Mouse (Mus musculus) limb, embryonic 15.5 days (tissue): ENCODE results near the gene Stil. TPM values are rescaled to one million over a fixed set of nuclear protein-coding genes. Genes with fewer than 3 reads are reported as not detected.
A peak's percentile ranks its signal among the peaks of the same experiment; 100 is the strongest.

Experiments
- ATAC-seq: fragments of 200-750 bp; cut with Nextera tagmentation; 2 replicates; pipeline ENCODE4 v1.8.0; 2017; ENCODE audit warnings: low read depth, moderate TSS enrichment; ENCODE audit not compliant: insufficient number of reproducible peaks, low FRiP score, low TSS enrichment
- H3K27ac ChIP-seq: fragments of 300-500 bp; sonication (generic); 2 replicates; pipeline ENCODE4 v1.5.1; 2015; ENCODE audit warnings: moderate library complexity, mild to moderate bottlenecking, inconsistent platforms
- H3K27me3 ChIP-seq: fragments of 300-500 bp; sonication (generic); 2 replicates; pipeline ENCODE4 v1.6.1; 2015; ENCODE audit warnings: inconsistent platforms
- H3K36me3 ChIP-seq: fragments of 300-500 bp; sonication (generic); 2 replicates; pipeline ENCODE4 v1.6.1; 2015; ENCODE audit warnings: inconsistent platforms
- H3K4me1 ChIP-seq: fragments of 300-500 bp; sonication (generic); 2 replicates; pipeline ENCODE4 v1.6.1; 2015; ENCODE audit warnings: inconsistent platforms
- H3K4me2 ChIP-seq: fragments of 300-500 bp; sonication (generic); 2 replicates; pipeline ENCODE4 v1.6.1; 2015; ENCODE audit warnings: mild to moderate bottlenecking, inconsistent platforms
- H3K4me3 ChIP-seq: fragments of 300-500 bp; sonication (generic); 2 replicates; pipeline ENCODE4 v1.5.1; 2015; ENCODE audit warnings: mild to moderate bottlenecking, inconsistent platforms
- H3K9ac ChIP-seq: fragments of 300-500 bp; sonication (generic); 2 replicates; pipeline ENCODE4 v1.6.1; 2015; ENCODE audit warnings: inconsistent platforms
- H3K9me3 ChIP-seq: fragments of 300-500 bp; sonication (generic); 2 replicates; pipeline ENCODE4 v1.6.1; 2016; ENCODE audit warnings: inconsistent platforms
- WGBS: fragments of 180-500 bp; shearing (Covaris S2); methylation state at CpG from one replicate; pipeline ENCODE4 v1.1.7; 2015; 5-methylcytosine and 5-hydroxymethylcytosine counted together
- polyA plus RNA-seq: library from polyadenylated mRNA; unstranded; fragments of >200 nt; fragmentation: Nextera tagmentation; extraction: Ambion mirVana; gene quantifications from 2 replicates; pipeline ENCODE4 v1.2.1, GENCODE M21; 2015

Gene Stil
- polyA plus RNA-seq, 1 experiment from 2014 or later: 9.3 TPM

GRCm38 (mm10) chr4:115062540-115062874, 62.5 kb downstream of the Stil start:
- no peaks in the 10 kb centered on the region for H3K9me3 ChIP-seq
- no peak for ATAC-seq
- peak overlapping the region; percentile 51 for H3K4me3 ChIP-seq
- 4% methylated on average over 9 of the region's 9 CpGs for WGBS
- peak overlapping the region; percentile 99 for H3K4me2 ChIP-seq
- no peak overlapping the region for H3K9ac ChIP-seq
- H3K27me3 ChIP-seq: peaks cover 97% of the 10 kb centered on the region
- H3K36me3 ChIP-seq: no peaks in the 10 kb centered on the region
- H3K27ac ChIP-seq: no peak overlapping the region
- H3K4me1 ChIP-seq: peaks cover 23% of the 10 kb centered on the region

- H3K9me3 ChIP-seq: no peaks in the 10 kb centered on the region
- 0 out of 2 replicates have a peak overlapping the region, but pooled peaks have one; percentile 33 for H3K9ac ChIP-seq
- peak overlapping the region; percentile 51 for H3K4me3 ChIP-seq
- H3K27me3 ChIP-seq: peaks cover 97% of the 10 kb centered on the region
- H3K36me3 ChIP-seq: no peaks in the 10 kb centered on the region
- under 1% methylated on average over 57 of the region's 58 CpGs for WGBS
- H3K27ac ChIP-seq: no peak overlapping the region
- H3K4me2 ChIP-seq: peak overlapping the region; percentile 99
- peaks cover 18% of the 10 kb centered on the region for H3K4me1 ChIP-seq
- ATAC-seq: peak; percentile 53; the same call in 1 of the 2 replicates
Measured at GRCm38 (mm10) chr4:115062875-115063517, 63.0 kb downstream of the Stil start.

- H3K27ac ChIP-seq: no peak overlapping the region
Measured at GRCm38 (mm10) chr4:115063518-115064239, 63.7 kb downstream of the Stil start.

GRCm38 (mm10) chr4:115071668-115072067, 71.7 kb downstream of the Stil start:
- H3K27me3 ChIP-seq: peaks cover 25% of the 10 kb centered on the region
- H3K9me3 ChIP-seq: no peaks in the 10 kb centered on the region
- H3K4me3 ChIP-seq: no peak overlapping the region
- WGBS: 35% methylated on average over 1 of the region's 1 CpGs
- no peak overlapping the region for H3K27ac ChIP-seq
- H3K4me2 ChIP-seq: no peak overlapping the region
- H3K36me3 ChIP-seq: no peaks in the 10 kb centered on the region
- no peak overlapping the region for H3K9ac ChIP-seq
- no peak for ATAC-seq
- no peaks in the 10 kb centered on the region for H3K4me1 ChIP-seq

More at GRCm38 (mm10) chr4:115063518-115064239, 63.7 kb downstream of the Stil start:
- Histone ChIP-seq H3K9ac (0 out of 2 replicates have a peak overlapping the region, but pooled peaks have one; percentile 33), H3K4me3 (peak overlapping the region; percentile 51), H3K36me3 (no peaks in the 10 kb centered on the region), H3K4me1 (peaks cover 13% of the 10 kb centered on the region), H3K27me3 (peaks cover 98% of the 10 kb centered on the region), H3K9me3 (no peaks in the 10 kb centered on the region), H3K4me2 (peak overlapping the region; percentile 99)
- ATAC-seq: no peak
- WGBS: 2% methylated on average over 31 of the region's 31 CpGs

GRCm38 (mm10) chr4:115074789-115075188, 74.8 kb downstream of the Stil start:
- ATAC-seq: no peak
- H3K9me3 ChIP-seq: no peaks in the 10 kb centered on the region
- no peaks in the 10 kb centered on the region for H3K36me3 ChIP-seq
- H3K4me3 ChIP-seq: no peak overlapping the region
- H3K27ac ChIP-seq: 0 out of 2 replicates have a peak overlapping the region, but pooled peaks have one; percentile 2
- H3K4me1 ChIP-seq: peaks cover 4% of the 10 kb centered on the region; the same call in 1 of the 2 replicates
- H3K27me3 ChIP-seq: 0 out of 2 replicates have a peak, but pooled peaks cover 3% of the 10 kb centered on the region
- WGBS: 84% methylated on average over 1 of the region's 1 CpGs
- H3K9ac ChIP-seq: no peak overlapping the region
- H3K4me2 ChIP-seq: no peak overlapping the region

GRCm38 (mm10) chr4:115075204-115075915, 75.4 kb downstream of the Stil start:
- WGBS: 49% methylated on average over 3 of the region's 3 CpGs
- H3K36me3 ChIP-seq: no peaks in the 10 kb centered on the region
- H3K27ac ChIP-seq: peak overlapping the region; percentile 2; the same call in 1 of the 2 replicates
- ATAC-seq: no peak
- no peak overlapping the region for H3K4me3 ChIP-seq
- no peak overlapping the region for H3K4me2 ChIP-seq
- H3K4me1 ChIP-seq: peaks cover 4% of the 10 kb centered on the region; the same call in 1 of the 2 replicates
- no peak overlapping the region for H3K9ac ChIP-seq
- H3K27me3 ChIP-seq: 0 out of 2 replicates have a peak, but pooled peaks cover 3% of the 10 kb centered on the region
- no peaks in the 10 kb centered on the region for H3K9me3 ChIP-seq

GRCm38 (mm10) chr4:115078892-115079820, 79.2 kb downstream of the Stil start:
- H3K27me3 ChIP-seq: peaks cover 3% of the 10 kb centered on the region; the same call in 1 of the 2 replicates
- 35% methylated on average over 10 of the region's 10 CpGs for WGBS

GRCm38 (mm10) chr4:115079821-115080349, 79.9 kb downstream of the Stil start:
- WGBS: 35% methylated on average over 5 of the region's 5 CpGs
- no peak overlapping the region for H3K9ac ChIP-seq
- no peak for ATAC-seq

More at GRCm38 (mm10) chr4:115078892-115079820, 79.2 kb downstream of the Stil start:
- no peaks in the 10 kb centered on the region for H3K36me3 ChIP-seq
- H3K4me1 ChIP-seq: peaks cover 4% of the 10 kb centered on the region; the same call in 1 of the 2 replicates
- no peak overlapping the region for H3K4me2 ChIP-seq
- H3K9me3 ChIP-seq: no peaks in the 10 kb centered on the region
- H3K27ac ChIP-seq: no peak overlapping the region
- no peak overlapping the region for H3K4me3 ChIP-seq
- ATAC-seq: no peak
- H3K9ac ChIP-seq: no peak overlapping the region

GRCm38 (mm10) chr4:115083031-115083430, 83.1 kb downstream of the Stil start:
- Histone ChIP-seq H3K4me3 (no peak overlapping the region), H3K4me2 (no peak overlapping the region), H3K27ac (no peak overlapping the region), H3K4me1 (peaks cover 4% of the 10 kb centered on the region; the same call in 1 of the 2 replicates), H3K9me3 (no peaks in the 10 kb centered on the region), H3K9ac (no peak overlapping the region), H3K36me3 (no peaks in the 10 kb centered on the region), H3K27me3 (peaks cover 21% of the 10 kb centered on the region)
- no peak for ATAC-seq
- 79% methylated on average over 3 of the region's 3 CpGs for WGBS

More at GRCm38 (mm10) chr4:115079821-115080349, 79.9 kb downstream of the Stil start:
- no peaks in the 10 kb centered on the region for H3K9me3 ChIP-seq
- H3K27ac ChIP-seq: no peak overlapping the region
- H3K4me1 ChIP-seq: peaks cover 4% of the 10 kb centered on the region; the same call in 1 of the 2 replicates
- no peaks in the 10 kb centered on the region for H3K36me3 ChIP-seq
- no peak overlapping the region for H3K4me2 ChIP-seq
- no peak overlapping the region for H3K4me3 ChIP-seq
- H3K27me3 ChIP-seq: peaks cover 3% of the 10 kb centered on the region; the same call in 1 of the 2 replicates

- no peaks in the 10 kb centered on the region for H3K9me3 ChIP-seq
- WGBS: 25% methylated on average over 6 of the region's 6 CpGs
- no peak overlapping the region for H3K9ac ChIP-seq
- H3K4me1 ChIP-seq: 0 out of 2 replicates have a peak, but pooled peaks cover 7% of the 10 kb centered on the region
- H3K4me3 ChIP-seq: no peak overlapping the region
- H3K36me3 ChIP-seq: no peaks in the 10 kb centered on the region
- H3K27ac ChIP-seq: no peak overlapping the region
- no peak for ATAC-seq
- H3K27me3 ChIP-seq: peaks cover 35% of the 10 kb centered on the region
- H3K4me2 ChIP-seq: no peak overlapping the region
Measured at GRCm38 (mm10) chr4:115085522-115086095, 85.7 kb downstream of the Stil start.
